Mouse (Mus musculus): ENCODE measurements around the gene Cacul1. TPM values are rescaled to one million over a fixed set of nuclear protein-coding genes. Genes with fewer than 3 reads are reported as not detected.

The Cacul1 gene
- polyA plus RNA-seq (2014; fragmentation: Illumina TruSeq; extraction: RNeasy Lipid Tissue Mini Kit (QIAGEN cat#74804); ENCODE audit: low read depth, low replicate concordance): 88.7 TPM

DNA sequence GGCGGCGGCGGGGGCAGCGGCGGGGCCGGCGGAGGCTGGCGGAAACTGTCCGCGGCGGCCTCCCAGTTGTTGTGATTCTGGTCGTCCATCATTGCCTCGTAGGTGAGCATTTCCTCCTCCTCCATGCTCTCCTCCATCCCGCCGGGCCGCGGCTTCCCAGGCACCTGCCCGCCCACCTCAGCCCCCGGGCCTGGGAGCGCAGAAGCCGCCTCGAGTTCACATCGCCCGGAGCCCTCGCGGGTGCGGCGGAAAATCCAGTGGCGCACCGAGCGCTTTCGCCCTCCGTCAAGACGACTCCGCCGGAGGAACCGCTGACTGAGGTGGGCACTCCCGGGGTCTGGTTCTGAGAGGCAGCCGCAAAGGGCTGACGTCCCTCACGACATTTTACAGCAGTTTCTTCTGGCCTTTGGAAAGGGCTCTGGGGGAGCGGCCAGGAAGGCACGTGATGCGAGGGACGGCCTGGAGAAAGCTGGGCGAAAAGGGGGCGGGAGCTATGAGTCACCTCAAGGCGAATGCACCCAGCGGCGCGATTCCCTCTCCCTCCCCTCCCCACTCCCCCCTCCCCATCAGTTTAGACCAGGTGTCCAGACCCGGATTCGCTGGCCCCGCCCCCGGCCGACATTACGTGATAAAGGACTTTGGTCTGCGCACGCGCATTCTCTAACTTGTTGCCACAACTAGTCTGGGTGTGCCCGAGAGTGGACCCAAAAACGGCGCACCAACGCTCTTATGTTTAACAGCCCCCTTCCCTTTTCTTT lies at the start of gene Cacul1:
Gene Cacul1 (minus strand): TSS at position 444 of the 758 bp plus-strand sequence.

Other genes starting within 250 kb of the Cacul1 start
- gene Prlhr, start 112.7 kb downstream of the Cacul1 start, polyA plus RNA-seq (2014; fragmentation: Illumina TruSeq; extraction: RNeasy Lipid Tissue Mini Kit (QIAGEN cat#74804); ENCODE audit: low read depth, low replicate concordance): not detected
- gene Nanos1, start 175.0 kb upstream of the Cacul1 start, polyA plus RNA-seq (2014; fragmentation: Illumina TruSeq; extraction: RNeasy Lipid Tissue Mini Kit (QIAGEN cat#74804); ENCODE audit: low read depth, low replicate concordance): 2.7 TPM
- 218 TPM for gene Eif3a, start 209.6 kb upstream of the Cacul1 start, polyA plus RNA-seq (2014; fragmentation: Illumina TruSeq; extraction: RNeasy Lipid Tissue Mini Kit (QIAGEN cat#74804); ENCODE audit: low read depth, low replicate concordance)
- 109 TPM for gene Fam45a, start 230.6 kb upstream of the Cacul1 start, polyA plus RNA-seq (2014; fragmentation: Illumina TruSeq; extraction: RNeasy Lipid Tissue Mini Kit (QIAGEN cat#74804); ENCODE audit: low read depth, low replicate concordance)